ENCODE assay signal across 10 mouse cellular contexts in genomic region chr17:35636363-35636762, GRCm38 (mm10). TPM values are rescaled to one million over a fixed set of nuclear protein-coding genes. Genes with fewer than 3 reads are reported as not detected.
A peak's percentile ranks its signal among the peaks of the same experiment; 100 is the strongest.
DNase-seq lines count a peak whose midpoint lies in the region; ATAC-seq and TF ChIP-seq lines count a peak whose summit lies in the region.
"Had no signal": no experiment of that assay in that cellular context is flagged by ENCODE, and none has a peak within 500 bp of the region (broad histone marks: within the 10 kb centered on the region; RNA-seq: fewer than 3 reads in every experiment).

No protein-coding gene starts in this region.

- peaks cover 15% of the 10 kb centered on the region for H3K4me1 ChIP-seq in limb, embryonic 14.5 days (ENCODE audit: control insufficient read depth, insufficient read depth, low read length)
- peaks cover 11% of the 10 kb centered on the region for H3K4me1 ChIP-seq in stomach, embryonic 16.5 days (ENCODE audit: control insufficient read depth, insufficient read depth, low read length)

- H3K9ac ChIP-seq in limb, embryonic 14.5 days (ENCODE audit: low read depth, low read length, severe bottlenecking) = no peak overlapping the region
- no peak overlapping the region for H3K9ac ChIP-seq in stomach, embryonic 16.5 days (ENCODE audit: low read length)

- WGBS in limb, embryonic 14.5 days = 47% methylated on average over 5 of the region's 5 CpGs
- WGBS in stomach, embryonic 16.5 days = 42% methylated on average over 5 of the region's 5 CpGs

- H3K27ac ChIP-seq in limb, embryonic 14.5 days (replicated peaks; ENCODE audit: low read depth, low read length) = no peak overlapping the region
- no peak overlapping the region for H3K27ac ChIP-seq in stomach, embryonic 16.5 days (ENCODE audit: low read length)

- DNase-seq in heart, postnatal 10 days = peak; percentile 23 to 51
- no peak for DNase-seq in heart, postnatal 25 days (ENCODE audit: low spot score)
- DNase-seq in thymus, postnatal 4 days = peak; percentile 68
- no peak for DNase-seq in thymus, postnatal 0 days (ENCODE audit: low spot score)
- peak; percentile 50 to 64 for DNase-seq in cerebellum, postnatal 14 days
- peak; percentile 16 for DNase-seq in limb, embryonic 14.5 days (ENCODE audit: low spot score)
- DNase-seq in layer of hippocampus, adult 8-10 months (ENCODE audit: low spot score in 2 of 2) = no peak

- intact Hi-C loops in heart, postnatal 10 days (cut with DNase I) = no loop called here
- intact Hi-C loops in heart, postnatal 25 days (cut with DNase I) = no loop called here

- no peaks in the 10 kb centered on the region for H3K9me3 ChIP-seq in limb, embryonic 14.5 days (ENCODE audit: control insufficient read depth, low read length)
- no peaks in the 10 kb centered on the region for H3K9me3 ChIP-seq in stomach, embryonic 16.5 days (replicated peaks; ENCODE audit: control insufficient read depth, low read length)

- no peak for TF ChIP-seq POLR2A in limb, embryonic 14.5 days (IDR thresholded peaks at IDR 0.05; ENCODE audit: borderline replicate concordance, extremely low read depth, insufficient read depth, insufficient read length)

- H3K4me3 ChIP-seq in limb, embryonic 14.5 days (replicated peaks; ENCODE audit: low read length) = no peak overlapping the region
- H3K4me3 ChIP-seq in stomach, embryonic 16.5 days (replicated peaks; ENCODE audit: low read length) = no peak overlapping the region

- ATAC-seq in limb, embryonic 14.5 days (ENCODE audit: low FRiP score, low read depth) = no peak
- no peak for ATAC-seq in stomach, embryonic 16.5 days (ENCODE audit: insufficient read depth, low FRiP score)

- no peaks in the 10 kb centered on the region for H3K27me3 ChIP-seq in limb, embryonic 14.5 days (ENCODE audit: control insufficient read depth, insufficient read depth, low read length)
- H3K27me3 ChIP-seq in stomach, embryonic 16.5 days (ENCODE audit: control insufficient read depth, insufficient read depth, low read length) = no peaks in the 10 kb centered on the region

- H3K36me3 ChIP-seq in limb, embryonic 14.5 days (ENCODE audit: control insufficient read depth, insufficient read depth, low read length) = no peaks in the 10 kb centered on the region
- no peaks in the 10 kb centered on the region for H3K36me3 ChIP-seq in stomach, embryonic 16.5 days (ENCODE audit: control insufficient read depth, insufficient read depth, low read length)

- H3K4me2 ChIP-seq in limb, embryonic 14.5 days (replicated peaks; ENCODE audit: low read depth, low read length, severe bottlenecking) = peak overlapping the region; percentile 58
- peak overlapping the region; percentile 78; the same call in 1 of the 2 replicates for H3K4me2 ChIP-seq in stomach, embryonic 16.5 days (ENCODE audit: low read depth, low read length)

RNA-seq across cellular contexts. Expression of gene Mucl3, which starts 7.1 kb away (rescaled TPM):
- not detected for total RNA-seq in heart, postnatal 10 days (2021)
- not detected for total RNA-seq in heart, postnatal 25 days (2021)
- 0.10 and 0.17 TPM in 2 replicates for polyA plus RNA-seq in thymus, postnatal 0 days (2015; fragmentation: Nextera tagmentation; extraction: Ambion mirVana)
- 0.13 and 0.30 TPM in 2 replicates for polyA plus RNA-seq in limb, embryonic 14.5 days (2012; rRNA removed)
- 0.22 TPM in 1 of 2 replicates, not detected in the other for polyA plus RNA-seq in limb, embryonic 14.5 days (2014; fragmentation: Nextera tagmentation; extraction: Ambion mirVana)
- polyA plus RNA-seq in stomach, embryonic 16.5 days (2015; fragmentation: Nextera tagmentation; extraction: Ambion mirVana) = 71.0 and 145 TPM in 2 replicates
- total RNA-seq in layer of hippocampus, adult 8-10 months (2022) = not detected
- total RNA-seq: common myeloid progenitor, adult 5-6 weeks; left cerebral cortex, postnatal 25 days had no signal

RNA-seq across cellular contexts. Expression of gene Gm9573, which starts 9.9 kb away (rescaled TPM):
- total RNA-seq in heart, postnatal 10 days (2021) = not detected
- total RNA-seq in heart, postnatal 25 days (2021) = not detected
- polyA plus RNA-seq in thymus, postnatal 0 days (2015; fragmentation: Nextera tagmentation; extraction: Ambion mirVana) = 0.18 and 0.23 TPM in 2 replicates
- polyA plus RNA-seq in limb, embryonic 14.5 days (2012; rRNA removed) = not detected in 2 replicates
- not detected in 2 replicates for polyA plus RNA-seq in limb, embryonic 14.5 days (2014; fragmentation: Nextera tagmentation; extraction: Ambion mirVana)
- polyA plus RNA-seq in stomach, embryonic 16.5 days (2015; fragmentation: Nextera tagmentation; extraction: Ambion mirVana) = 2.9 and 4.5 TPM in 2 replicates
- not detected for total RNA-seq in layer of hippocampus, adult 8-10 months (2022)
- total RNA-seq: common myeloid progenitor, adult 5-6 weeks; left cerebral cortex, postnatal 25 days had no signal

RNA-seq across cellular contexts. Expression of gene Vars2, which starts 31.0 kb away (rescaled TPM):
- 10 to 100 TPM; 25.2 to 34.0 TPM for total RNA-seq in heart, postnatal 10 days (2021)
- total RNA-seq in heart, postnatal 25 days (2021) = 10 to 100 TPM; 32.3 TPM
- polyA plus RNA-seq in thymus, postnatal 0 days (2015; fragmentation: Nextera tagmentation; extraction: Ambion mirVana) = 22.5 and 27.0 TPM in 2 replicates
- 35.4 and 47.8 TPM in 2 replicates for polyA plus RNA-seq in limb, embryonic 14.5 days (2012; rRNA removed)
- polyA plus RNA-seq in limb, embryonic 14.5 days (2014; fragmentation: Nextera tagmentation; extraction: Ambion mirVana) = 14.8 and 18.7 TPM in 2 replicates
- 17.2 and 17.4 TPM in 2 replicates for polyA plus RNA-seq in stomach, embryonic 16.5 days (2015; fragmentation: Nextera tagmentation; extraction: Ambion mirVana)
- 10 to 100 TPM; 28.0 to 44.7 (median 35.4) TPM for total RNA-seq in layer of hippocampus, adult 8-10 months (2022)

RNA-seq across cellular contexts. Expression of gene Sfta2, which starts 35.0 kb away (rescaled TPM):
- total RNA-seq in heart, postnatal 10 days (2021) = not detected
- total RNA-seq in heart, postnatal 25 days (2021) = not detected
- not detected in 2 replicates for polyA plus RNA-seq in thymus, postnatal 0 days (2015; fragmentation: Nextera tagmentation; extraction: Ambion mirVana)
- polyA plus RNA-seq in limb, embryonic 14.5 days (2012; rRNA removed) = not detected in 2 replicates
- polyA plus RNA-seq in limb, embryonic 14.5 days (2014; fragmentation: Nextera tagmentation; extraction: Ambion mirVana) = not detected in 2 replicates
- 10.2 and 14.0 TPM in 2 replicates for polyA plus RNA-seq in stomach, embryonic 16.5 days (2015; fragmentation: Nextera tagmentation; extraction: Ambion mirVana)
- total RNA-seq in layer of hippocampus, adult 8-10 months (2022) = not detected
- total RNA-seq: common myeloid progenitor, adult 5-6 weeks; left cerebral cortex, postnatal 25 days had no signal

RNA-seq across cellular contexts. Expression of gene Gtf2h4, which starts 37.2 kb away (rescaled TPM):
- total RNA-seq in heart, postnatal 10 days (2021) = 10 to 100 TPM; 15.5 to 18.7 TPM
- total RNA-seq in heart, postnatal 25 days (2021) = 10 to 100 TPM; 17.5 to 18.3 TPM
- 267 and 319 TPM in 2 replicates for polyA plus RNA-seq in thymus, postnatal 0 days (2015; fragmentation: Nextera tagmentation; extraction: Ambion mirVana)
- 43.0 and 52.0 TPM in 2 replicates for polyA plus RNA-seq in limb, embryonic 14.5 days (2012; rRNA removed)
- polyA plus RNA-seq in limb, embryonic 14.5 days (2014; fragmentation: Nextera tagmentation; extraction: Ambion mirVana) = 40.7 and 44.9 TPM in 2 replicates
- polyA plus RNA-seq in stomach, embryonic 16.5 days (2015; fragmentation: Nextera tagmentation; extraction: Ambion mirVana) = 38.6 and 41.5 TPM in 2 replicates
- 10 to 100 TPM; 28.3 to 35.3 (median 33.2) TPM for total RNA-seq in layer of hippocampus, adult 8-10 months (2022)

Comparison
In these comparisons a context has a peak if more than half of its experiments do, and no peak if none do; other contexts are left out.
1. DNase-seq: peak in heart, postnatal 10 days (2 of 2), thymus, postnatal 4 days (single experiment), cerebellum, postnatal 14 days (2 of 2) and limb, embryonic 14.5 days (single experiment); none in heart, postnatal 25 days (single experiment), thymus, postnatal 0 days (single experiment) and layer of hippocampus, adult 8-10 months (0 of 2).